Mouse (Mus musculus): Measurements from ENCODE around the gene Prss56.

Gene Prss56

DNA sequence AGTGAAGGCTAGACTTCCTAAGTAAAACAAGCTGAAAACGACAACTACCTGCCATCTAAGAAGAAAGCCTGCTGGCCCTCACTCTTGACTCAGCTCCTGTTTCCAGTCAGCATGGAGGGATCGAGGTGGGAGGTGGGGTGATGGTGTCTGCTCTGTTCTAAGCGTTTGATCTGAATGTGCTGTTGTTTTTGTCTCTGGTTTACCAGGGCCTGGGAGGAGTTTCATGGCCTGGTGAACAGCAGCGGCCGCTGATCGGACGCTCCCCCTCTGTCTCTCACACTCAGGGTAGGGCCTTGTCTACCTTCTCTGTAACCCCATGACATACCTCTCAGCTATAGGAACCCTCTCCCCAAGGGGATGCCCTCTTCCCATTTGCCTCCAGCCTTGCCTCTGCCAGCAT lies 49.1 kb downstream of the Prss56 start:
- DNase-seq (ENCODE audit: low spot score): no peak
